Mouse (Mus musculus): Measurements from ENCODE around the gene Sprn.

GRCm38 (mm10) chr7:140111943-140112342, 42.7 kb downstream of the Sprn start:
- TF ChIP-seq CTCF (IDR thresholded peaks at IDR 0.05; ENCODE audit: low read depth, low read length) (no peak), POLR2A (IDR thresholded peaks at IDR 0.05; ENCODE audit: extremely low read depth, insufficient read depth, low read length) (no peak)

Data from liver, adult 2 months (tissue).